ENCODE assay signal across 26 mouse cellular contexts in the genomic region with DNA sequence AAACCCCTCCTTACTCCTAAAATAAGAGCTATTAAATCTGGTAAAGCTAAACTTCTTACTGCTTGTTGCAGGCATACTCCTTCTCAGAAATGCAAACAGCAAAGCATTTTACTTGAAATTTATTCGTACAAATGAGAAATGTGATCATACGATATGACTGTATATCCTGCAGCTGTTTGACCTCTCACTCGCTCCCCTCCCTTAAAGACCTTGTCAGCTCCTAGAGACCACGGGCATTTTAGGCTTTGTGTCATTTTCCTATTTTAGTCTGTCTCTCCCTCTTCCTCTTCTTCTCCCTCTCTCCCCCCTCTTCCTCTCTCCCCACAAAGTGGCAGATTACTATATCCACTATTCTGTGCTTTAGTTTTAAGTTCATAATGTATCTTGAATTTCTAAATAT.
"Had no signal": no experiment of that assay in that cellular context is flagged by ENCODE, and none has a peak within 500 bp of the region (broad histone marks: within the 10 kb centered on the region; RNA-seq: fewer than 3 reads in every experiment).

No protein-coding gene starts in this region.

- H3K4me2 ChIP-seq: embryonic facial prominence, embryonic 12.5 days; embryonic facial prominence, embryonic 13.5 days; embryonic facial prominence, embryonic 15.5 days; forebrain, embryonic 12.5 days; forebrain, embryonic 13.5 days; forebrain, embryonic 15.5 days had no signal

- H3K36me3 ChIP-seq: embryonic facial prominence, embryonic 15.5 days; forebrain, embryonic 15.5 days had no signal

- H3K27ac ChIP-seq: embryonic facial prominence, embryonic 10.5 days; embryonic facial prominence, embryonic 12.5 days; embryonic facial prominence, embryonic 13.5 days; embryonic facial prominence, embryonic 15.5 days; forebrain, embryonic 10.5 days; forebrain, embryonic 12.5 days; forebrain, embryonic 13.5 days; forebrain, embryonic 15.5 days; gastrocnemius, adult 2 months; heart, adult 2 months had no signal

- H3K9me3 ChIP-seq: embryonic facial prominence, embryonic 10.5 days; embryonic facial prominence, embryonic 12.5 days; embryonic facial prominence, embryonic 13.5 days; embryonic facial prominence, embryonic 15.5 days; forebrain, embryonic 10.5 days; forebrain, embryonic 12.5 days; forebrain, embryonic 13.5 days; forebrain, embryonic 15.5 days had no signal

- ATAC-seq: forebrain, embryonic 13.5 days; forebrain, embryonic 14.5 days; forebrain, embryonic 15.5 days; forebrain, embryonic 16.5 days; forebrain, postnatal 0 days had no signal

- H3K4me1 ChIP-seq: embryonic facial prominence, embryonic 10.5 days; embryonic facial prominence, embryonic 12.5 days; embryonic facial prominence, embryonic 13.5 days; embryonic facial prominence, embryonic 15.5 days; forebrain, embryonic 10.5 days; forebrain, embryonic 12.5 days; forebrain, embryonic 15.5 days had no signal

- DNase-seq: cerebellum, adult 8-10 months; cerebellum, adult 9-10 months; cerebellum, adult 9-11 months; cerebellum, postnatal 10 days; cerebellum, postnatal 14 days; cerebellum, postnatal 25 days; cerebellum, postnatal 36 days; embryo, embryonic 11 days; forebrain, postnatal 0 days; gastrocnemius, adult 2 months; gastrocnemius, postnatal 10 days; gastrocnemius, postnatal 14 days; gastrocnemius, postnatal 36 days; heart, adult 18-20 months; heart, adult 2 months had no signal

- H3K27me3 ChIP-seq: embryonic facial prominence, embryonic 12.5 days; embryonic facial prominence, embryonic 13.5 days; embryonic facial prominence, embryonic 15.5 days; forebrain, embryonic 12.5 days; forebrain, embryonic 13.5 days; forebrain, embryonic 15.5 days had no signal

- H3K4me3 ChIP-seq: embryonic facial prominence, embryonic 10.5 days; embryonic facial prominence, embryonic 12.5 days; embryonic facial prominence, embryonic 13.5 days; embryonic facial prominence, embryonic 15.5 days; erythroblast, embryonic 14.5 days; forebrain, embryonic 10.5 days; forebrain, embryonic 12.5 days; forebrain, embryonic 13.5 days; forebrain, embryonic 15.5 days; gastrocnemius, adult 2 months; heart, adult 2 months had no signal

- H3K9ac ChIP-seq: embryonic facial prominence, embryonic 12.5 days; embryonic facial prominence, embryonic 13.5 days; embryonic facial prominence, embryonic 15.5 days; forebrain, embryonic 12.5 days; forebrain, embryonic 13.5 days; forebrain, embryonic 15.5 days; forebrain, postnatal 0 days had no signal
